Mouse (Mus musculus): ENCODE data around the gene Snai3. TPM values are rescaled to one million over a fixed set of nuclear protein-coding genes. Genes with fewer than 3 reads are reported as not detected.

Gene Snai3
- total RNA-seq, 2 experiments from 2014 or later = 2.5 to 2.7 TPM

GRCm38 (mm10) chr8:122461473-122462148, 1.1 kb upstream of the Snai3 start:
- DNase-seq (ENCODE audit: low spot score) = no peak
- intact Hi-C loops (cut with DNase I) = no loop called here

- intact Hi-C loops (cut with DNase I) = no loop called here
- DNase-seq (ENCODE audit: low spot score) = no peak
These were observed 543 bp downstream of the Snai3 start for GRCm38 (mm10) chr8:122459990-122460389.

GRCm38 (mm10) chr8:122459218-122459900, 1.2 kb downstream of the Snai3 start:
- no peak for DNase-seq (ENCODE audit: low spot score)
- intact Hi-C loops (cut with DNase I) = no loop called here

- no peak for DNase-seq (ENCODE audit: low spot score)
- intact Hi-C loops (cut with DNase I) = no loop called here
These were observed 3.4 kb downstream of the Snai3 start for GRCm38 (mm10) chr8:122457171-122457570.

GRCm38 (mm10) chr8:122454409-122454808, 6.1 kb downstream of the Snai3 start:
- intact Hi-C loops (cut with DNase I) = no loop called here
- no peak for DNase-seq (ENCODE audit: low spot score)

- intact Hi-C loops (cut with DNase I) = no loop called here
- DNase-seq (ENCODE audit: low spot score) = no peak
These were observed 8.4 kb downstream of the Snai3 start for GRCm38 (mm10) chr8:122452154-122452553.

GRCm38 (mm10) chr8:122451161-122451703, 9.3 kb downstream of the Snai3 start:
- intact Hi-C loops (cut with DNase I) = no loop called here
- DNase-seq (ENCODE audit: low spot score) = no peak

- intact Hi-C loops (cut with DNase I) = loop anchor here (2.0 kb wide), 1 partner anchor 30 kb away; no protein-coding TSS in a partner anchor
- no peak for DNase-seq (ENCODE audit: low spot score)
These were observed 15.3 kb downstream of the Snai3 start for GRCm38 (mm10) chr8:122445203-122445602.

GRCm38 (mm10) chr8:122444058-122444748, 16.3 kb downstream of the Snai3 start:
- DNase-seq (ENCODE audit: low spot score) = peak; percentile 72
- intact Hi-C loops (cut with DNase I) = loop anchor here (2.0 to 5.0 kb wide), 2 partner anchors 31 to 167 kb away; no protein-coding TSS in a partner anchor

- intact Hi-C loops (cut with DNase I) = loop anchor here (2.0 to 5.0 kb wide), 2 partner anchors 31 to 166 kb away; no protein-coding TSS in a partner anchor
- DNase-seq (ENCODE audit: low spot score) = peak; percentile 100
These were observed 17.1 kb downstream of the Snai3 start, which contains the start of gene Mvd for GRCm38 (mm10) chr8:122443262-122444006. Mvd (minus strand) TSS chr8:122443422.

GRCm38 (mm10) chr8:122442781-122443180, 17.8 kb downstream of the Snai3 start:
- intact Hi-C loops (cut with DNase I) = loop anchor here (5.0 kb wide), 1 partner anchor 165 kb away; no protein-coding TSS in a partner anchor
- no peak for DNase-seq (ENCODE audit: low spot score)

GRCm38 (mm10) chr8:122442356-122442755, 18.2 kb downstream of the Snai3 start:
- DNase-seq (ENCODE audit: low spot score) = no peak
- intact Hi-C loops (cut with DNase I) = loop anchor here (5.0 kb wide), 1 partner anchor 165 kb away; no protein-coding TSS in a partner anchor

- DNase-seq (ENCODE audit: low spot score) = no peak
- intact Hi-C loops (cut with DNase I) = loop anchor here (5.0 kb wide), 1 partner anchor 164 kb away; no protein-coding TSS in a partner anchor
These were observed 19.2 kb downstream of the Snai3 start for GRCm38 (mm10) chr8:122441326-122441725.

- intact Hi-C loops (cut with DNase I) = no loop called here
- no peak for DNase-seq (ENCODE audit: low spot score)
These were observed 21.2 kb downstream of the Snai3 start for GRCm38 (mm10) chr8:122439336-122439735.

- intact Hi-C loops (cut with DNase I) = no loop called here
- DNase-seq (ENCODE audit: low spot score) = no peak
These were observed 22.7 kb downstream of the Snai3 start for GRCm38 (mm10) chr8:122437708-122438331.

- intact Hi-C loops (cut with DNase I) = no loop called here
These were observed 23.9 kb downstream of the Snai3 start for GRCm38 (mm10) chr8:122436586-122437125.

GRCm38 (mm10) chr8:122436146-122436545, 24.4 kb downstream of the Snai3 start:
- DNase-seq (ENCODE audit: low spot score) = no peak
- intact Hi-C loops (cut with DNase I) = no loop called here

More at GRCm38 (mm10) chr8:122436586-122437125, 23.9 kb downstream of the Snai3 start:
- no peak for DNase-seq (ENCODE audit: low spot score)

- intact Hi-C loops (cut with DNase I) = no loop called here
These were observed 25.2 kb downstream of the Snai3 start for GRCm38 (mm10) chr8:122435375-122435774.

More at GRCm38 (mm10) chr8:122435375-122435774, 25.2 kb downstream of the Snai3 start:
- DNase-seq (ENCODE audit: low spot score) = no peak

Measured in heart, postnatal 25 days (tissue).